ENCODE assay signal across 9 mouse cellular contexts in genomic region chr2:105676080-105676908, GRCm38 (mm10). TPM values are rescaled to one million over a fixed set of nuclear protein-coding genes. Genes with fewer than 3 reads are reported as not detected.
DNase-seq lines count a peak whose midpoint lies in the region; ATAC-seq lines count a peak whose summit lies in the region.
"Had no signal": no experiment of that assay in that cellular context is flagged by ENCODE, and none has a peak within 500 bp of the region (broad histone marks: within the 10 kb centered on the region; RNA-seq: fewer than 3 reads in every experiment).

No protein-coding gene starts in this region.

- H3K4me1 ChIP-seq in heart, embryonic 12.5 days (replicated peaks): peaks cover 32% of the 10 kb centered on the region

- under 1% methylated on average over 77 of the region's 77 CpGs for WGBS in heart, embryonic 12.5 days

- H3K27ac ChIP-seq in heart, embryonic 12.5 days (ENCODE audit: poor library complexity, severe bottlenecking): no peak overlapping the region

- no peaks in the 10 kb centered on the region for H3K36me3 ChIP-seq in heart, embryonic 12.5 days

- H3K4me2 ChIP-seq in heart, embryonic 12.5 days: peak overlapping the region; percentile 83

- H3K9me3 ChIP-seq in heart, embryonic 12.5 days (replicated peaks): no peaks in the 10 kb centered on the region

- DNase-seq in adrenal gland, adult 2 months: peak; percentile 48
- no peak for DNase-seq in adrenal gland, postnatal 4 days (ENCODE audit: low spot score in 2 of 2)
- peak; percentile 19 for DNase-seq in ovary, adult 18-20 months (ENCODE audit: low spot score)
- no peak for DNase-seq in ovary, postnatal 14 days (ENCODE audit: low spot score)
- peak; percentile 24 for DNase-seq in liver
- DNase-seq in retina, postnatal 1 day: peak; percentile 70
- DNase-seq in layer of hippocampus, postnatal 14 days (ENCODE audit: low spot score in 2 of 2): no peak

- H3K4me3 ChIP-seq in heart, embryonic 12.5 days: peak overlapping the region; percentile 49

- peak overlapping the region; percentile 47 for H3K9ac ChIP-seq in heart, embryonic 12.5 days

- peaks cover 88% of the 10 kb centered on the region for H3K27me3 ChIP-seq in heart, embryonic 12.5 days (replicated peaks)

- no peak for ATAC-seq in heart, embryonic 12.5 days (ENCODE audit: insufficient number of reproducible peaks, low FRiP score)

RNA-seq across cellular contexts. Expression of gene Pax6, which starts 7.6 kb away (rescaled TPM):
- total RNA-seq in adrenal gland, adult 2 months (2021): not detected
- not detected in 2 replicates for polyA plus RNA-seq in adrenal gland, adult 2 months (2012; rRNA removed)
- total RNA-seq in adrenal gland, postnatal 4 days (2021): 1 to 10 TPM; 1.1 to 4.5 TPM
- 0.28 and 0.46 TPM in 2 replicates for polyA plus RNA-seq in heart, embryonic 12.5 days (2016; fragmentation: Nextera tagmentation; extraction: Ambion mirVana)
- 10 to 100 TPM; 11.1 to 11.2 TPM for total RNA-seq in layer of hippocampus, postnatal 14 days (2021)
- total RNA-seq: gastrocnemius, postnatal 4 days had no signal

Comparison
In these comparisons a context has a peak if more than half of its experiments do, and no peak if none do; other contexts are left out.
1. DNase-seq: peak in adrenal gland, adult 2 months (single experiment), ovary, adult 18-20 months (single experiment), liver (single experiment) and retina, postnatal 1 day (single experiment); none in adrenal gland, postnatal 4 days (0 of 2), ovary, postnatal 14 days (single experiment) and layer of hippocampus, postnatal 14 days (0 of 2).